Mouse (Mus musculus): ENCODE measurements around the gene Cyp39a1. TPM values are rescaled to one million over a fixed set of nuclear protein-coding genes. Genes with fewer than 3 reads are reported as not detected.

Gene Cyp39a1
- polyA plus RNA-seq, 2 experiments = 2.0 to 3.3 TPM

DNA sequence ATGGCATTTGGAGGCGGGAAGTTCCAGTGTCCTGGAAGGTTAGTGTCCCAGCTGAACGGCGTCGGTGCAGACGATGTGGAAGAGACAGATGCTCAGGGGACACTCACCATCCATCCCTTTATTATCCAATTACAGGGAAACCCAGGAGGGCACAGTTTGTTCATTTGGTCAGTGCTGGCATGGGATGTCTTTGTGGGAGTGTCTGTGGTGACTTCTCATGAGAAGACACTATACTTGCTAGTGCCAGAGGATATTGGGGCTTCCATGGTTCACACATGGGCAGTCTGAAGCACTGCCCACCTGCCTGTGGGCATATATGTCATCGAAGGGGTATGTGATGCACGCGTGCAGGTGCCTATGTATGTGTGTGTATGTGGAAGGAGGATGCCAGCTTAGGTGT is 64.8 kb downstream of the Cyp39a1 start:
- no peak overlapping the region for H3K27ac ChIP-seq
- WGBS (ENCODE audit: insufficient replicate concordance) = 85% methylated on average over 8 of the region's 8 CpGs
- no peaks in the 10 kb centered on the region for H3K27me3 ChIP-seq (ENCODE audit: control insufficient read depth, insufficient read depth, low read length)
- no peaks in the 10 kb centered on the region for H3K9me3 ChIP-seq (ENCODE audit: control insufficient read depth, low read length)
- DNase-seq (ENCODE audit: low read depth in 3 of 3, low spot score in 3 of 3) = no peak
- ATAC-seq (ENCODE audit: insufficient read depth) = no peak
- no peak overlapping the region for H3K9ac ChIP-seq (replicated peaks)
- H3K4me3 ChIP-seq (ENCODE audit: insufficient read depth in 1 of 2, low read depth in 2 of 2, low read length in 2 of 2) = no peak overlapping the region
- H3K36me3 ChIP-seq (replicated peaks; ENCODE audit: control insufficient read depth, insufficient read depth, low read depth) = no peaks in the 10 kb centered on the region
- no peaks in the 10 kb centered on the region for H3K4me1 ChIP-seq (replicated peaks; ENCODE audit: control insufficient read depth in 2 of 2, insufficient read depth in 2 of 2, low read length in 1 of 2)
- TF ChIP-seq EP300 (IDR thresholded peaks at IDR 0.05; ENCODE audit: low read depth) (no peak), CTCF (IDR thresholded peaks at IDR 0.05; ENCODE audit: low read depth) (no peak)
- H3K4me2 ChIP-seq (ENCODE audit: low read depth) = no peak overlapping the region

DNA sequence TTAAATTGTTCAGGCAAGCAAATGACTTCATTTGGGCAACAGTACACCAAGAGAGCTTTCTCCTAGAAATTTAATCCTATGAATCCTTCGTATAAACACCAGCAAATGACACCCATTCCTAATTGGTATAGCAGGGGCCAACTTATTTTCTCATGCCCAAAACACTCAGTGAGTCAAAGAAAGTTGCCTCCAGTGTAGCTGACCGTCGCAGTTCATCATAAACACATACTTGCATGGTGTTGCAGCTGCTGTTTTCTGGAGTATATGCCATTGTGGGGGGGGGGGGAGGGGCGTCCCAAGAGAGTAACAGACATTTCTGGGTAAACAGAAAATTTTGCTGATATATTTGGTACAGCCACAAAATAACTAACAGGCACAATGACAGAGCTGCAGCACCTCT is 67.0 kb downstream of the Cyp39a1 start:
- Histone ChIP-seq H3K27ac (no peak overlapping the region), H3K4me1 (replicated peaks; ENCODE audit: control insufficient read depth in 2 of 2, insufficient read depth in 2 of 2, low read length in 1 of 2) (no peaks in the 10 kb centered on the region), H3K36me3 (replicated peaks; ENCODE audit: control insufficient read depth, insufficient read depth, low read depth) (no peaks in the 10 kb centered on the region), H3K9ac (replicated peaks) (no peak overlapping the region), H3K4me3 (ENCODE audit: insufficient read depth in 1 of 2, low read depth in 2 of 2, low read length in 2 of 2) (no peak overlapping the region), H3K27me3 (ENCODE audit: control insufficient read depth, insufficient read depth, low read length) (no peaks in the 10 kb centered on the region), H3K4me2 (ENCODE audit: low read depth) (no peak overlapping the region), H3K9me3 (ENCODE audit: control insufficient read depth, low read length) (no peaks in the 10 kb centered on the region)
- TF ChIP-seq EP300 (IDR thresholded peaks at IDR 0.05; ENCODE audit: low read depth) (no peak), CTCF (IDR thresholded peaks at IDR 0.05; ENCODE audit: low read depth) (no peak)
- DNase-seq (ENCODE audit: low read depth in 3 of 3, low spot score in 3 of 3) (no peak), ATAC-seq (ENCODE audit: insufficient read depth) (no peak)
- WGBS (ENCODE audit: insufficient replicate concordance) = 44% methylated on average over 4 of the region's 4 CpGs

DNA sequence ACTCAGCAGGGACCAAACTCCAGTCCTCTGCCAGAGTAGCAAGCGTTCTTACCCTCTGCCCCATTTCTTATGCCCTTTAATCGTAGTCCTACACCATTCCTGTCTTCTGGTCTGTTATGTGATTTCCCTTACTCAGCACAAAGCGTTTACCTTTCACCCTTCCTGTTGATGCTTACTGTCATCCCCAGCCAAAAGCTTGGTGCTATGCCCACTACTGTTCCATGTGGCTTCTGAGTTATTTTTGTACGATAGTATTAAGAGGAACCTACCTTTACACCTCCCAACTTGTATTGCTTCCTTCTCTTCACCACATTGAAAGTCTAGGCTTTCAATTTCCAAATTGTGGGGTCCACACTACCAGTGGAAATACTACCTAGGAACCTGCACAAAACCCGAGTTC is 76.7 kb downstream of the Cyp39a1 start:
- Histone ChIP-seq H3K9me3 (ENCODE audit: control insufficient read depth, low read length) (no peaks in the 10 kb centered on the region), H3K4me1 (replicated peaks; ENCODE audit: control insufficient read depth in 2 of 2, insufficient read depth in 2 of 2, low read length in 1 of 2) (no peaks in the 10 kb centered on the region), H3K36me3 (replicated peaks; ENCODE audit: control insufficient read depth, insufficient read depth, low read depth) (no peaks in the 10 kb centered on the region), H3K27me3 (ENCODE audit: control insufficient read depth, insufficient read depth, low read length) (no peaks in the 10 kb centered on the region), H3K4me3 (ENCODE audit: insufficient read depth in 1 of 2, low read depth in 2 of 2, low read length in 2 of 2) (no peak overlapping the region), H3K4me2 (ENCODE audit: low read depth) (no peak overlapping the region), H3K27ac (no peak overlapping the region), H3K9ac (replicated peaks) (no peak overlapping the region)
- TF ChIP-seq EP300 (IDR thresholded peaks at IDR 0.05; ENCODE audit: low read depth) (no peak), CTCF (IDR thresholded peaks at IDR 0.05; ENCODE audit: low read depth) (no peak)
- WGBS (ENCODE audit: insufficient replicate concordance) = 46% methylated on average over 5 of the region's 5 CpGs
- DNase-seq (ENCODE audit: low read depth in 3 of 3, low spot score in 3 of 3) (no peak), ATAC-seq (ENCODE audit: insufficient read depth) (no peak)

DNA sequence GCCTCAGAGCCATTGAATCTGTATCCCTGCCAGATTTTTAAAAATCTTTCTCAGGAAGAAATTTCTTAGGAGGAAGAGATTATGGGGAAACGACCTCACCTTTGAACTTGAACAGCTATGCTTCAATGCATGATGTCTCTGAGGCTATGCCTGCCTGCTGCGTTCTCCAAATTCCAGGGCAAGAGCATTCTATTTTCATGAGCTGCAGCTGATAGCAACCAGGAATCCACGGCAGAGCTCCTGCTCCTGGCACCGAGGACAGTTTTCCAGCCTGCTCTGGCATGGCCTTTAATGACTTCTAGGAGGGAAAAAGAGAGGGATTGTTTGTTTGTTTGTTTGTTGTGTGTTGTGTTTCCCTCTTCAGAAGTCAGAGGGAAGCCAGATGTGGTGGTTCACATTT is 77.2 kb downstream of the Cyp39a1 start:
- Histone ChIP-seq H3K4me3 (ENCODE audit: insufficient read depth in 1 of 2, low read depth in 2 of 2, low read length in 2 of 2) (no peak overlapping the region), H3K9ac (replicated peaks) (no peak overlapping the region), H3K27me3 (ENCODE audit: control insufficient read depth, insufficient read depth, low read length) (no peaks in the 10 kb centered on the region), H3K4me2 (ENCODE audit: low read depth) (no peak overlapping the region), H3K4me1 (replicated peaks; ENCODE audit: control insufficient read depth in 2 of 2, insufficient read depth in 2 of 2, low read length in 1 of 2) (no peaks in the 10 kb centered on the region), H3K36me3 (replicated peaks; ENCODE audit: control insufficient read depth, insufficient read depth, low read depth) (no peaks in the 10 kb centered on the region), H3K9me3 (ENCODE audit: control insufficient read depth, low read length) (no peaks in the 10 kb centered on the region), H3K27ac (no peak overlapping the region)
- ATAC-seq (ENCODE audit: insufficient read depth) = no peak
- no peak for TF ChIP-seq EP300 (IDR thresholded peaks at IDR 0.05; ENCODE audit: low read depth)
- no peak for TF ChIP-seq CTCF (IDR thresholded peaks at IDR 0.05; ENCODE audit: low read depth)
- WGBS (ENCODE audit: insufficient replicate concordance) = 37% methylated on average over 4 of the region's 4 CpGs
- DNase-seq (ENCODE audit: low read depth in 3 of 3, low spot score in 3 of 3) = no peak

DNA sequence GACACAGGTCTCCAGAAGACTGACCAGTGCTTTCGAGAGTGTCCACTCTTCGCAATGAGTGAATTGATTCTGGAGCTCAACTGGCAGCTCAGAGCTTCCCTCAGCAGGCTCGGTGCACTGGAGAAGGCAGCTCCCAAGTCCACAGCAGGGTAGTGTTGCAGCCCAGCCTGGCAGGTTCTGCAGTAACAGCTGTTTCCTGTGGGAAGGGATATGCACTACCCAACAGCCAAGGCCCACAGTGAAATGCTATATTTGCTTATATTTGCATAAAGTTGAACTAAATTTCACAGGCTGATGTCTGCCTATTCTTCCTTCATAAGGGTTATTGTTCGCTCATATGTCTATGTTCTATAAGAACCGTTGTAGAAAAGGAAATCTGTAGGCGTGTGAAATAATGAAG is 83.9 kb downstream of the Cyp39a1 start:
- TF ChIP-seq CTCF (IDR thresholded peaks at IDR 0.05; ENCODE audit: low read depth) (no peak), EP300 (IDR thresholded peaks at IDR 0.05; ENCODE audit: low read depth) (no peak)
- Histone ChIP-seq H3K4me1 (replicated peaks; ENCODE audit: control insufficient read depth in 2 of 2, insufficient read depth in 2 of 2, low read length in 1 of 2) (no peaks in the 10 kb centered on the region), H3K4me2 (ENCODE audit: low read depth) (no peak overlapping the region)

More for the DNA sequence above, 83.9 kb downstream of the Cyp39a1 start:
- no peak overlapping the region for H3K4me3 ChIP-seq (ENCODE audit: insufficient read depth in 1 of 2, low read depth in 2 of 2, low read length in 2 of 2)
- no peaks in the 10 kb centered on the region for H3K27me3 ChIP-seq (ENCODE audit: control insufficient read depth, insufficient read depth, low read length)
- WGBS (ENCODE audit: insufficient replicate concordance) = 59% methylated on average over 6 of the region's 6 CpGs
- DNase-seq (ENCODE audit: low read depth in 3 of 3, low spot score in 3 of 3) = no peak
- ATAC-seq (ENCODE audit: insufficient read depth) = no peak
- no peaks in the 10 kb centered on the region for H3K9me3 ChIP-seq (ENCODE audit: control insufficient read depth, low read length)
- H3K9ac ChIP-seq (replicated peaks) = no peak overlapping the region
- H3K27ac ChIP-seq = no peak overlapping the region
- H3K36me3 ChIP-seq (replicated peaks; ENCODE audit: control insufficient read depth, insufficient read depth, low read depth) = no peaks in the 10 kb centered on the region
